Mouse (Mus musculus) hindbrain, embryonic 15.5 days (tissue): ENCODE measurements around the gene Olfr466. TPM values are rescaled to one million over a fixed set of nuclear protein-coding genes. Genes with fewer than 3 reads are reported as not detected.
A peak's percentile ranks its signal among the peaks of the same experiment; 100 is the strongest.

Experiments
- ATAC-seq: fragments of 200-750 bp; cut with Nextera tagmentation; 2 replicates; pipeline ENCODE4 v1.8.0; 2017; ENCODE audit warnings: low read depth, moderate number of reproducible peaks, moderate TSS enrichment; ENCODE audit not compliant: low FRiP score
- H3K27ac ChIP-seq: fragments of 300-500 bp; sonication (generic); replicated peaks from 2 replicates; pipeline ENCODE4 v1.5.1; 2015; ENCODE audit warnings: mild to moderate bottlenecking, inconsistent platforms
- H3K27me3 ChIP-seq: fragments of 300-500 bp; sonication (generic); 2 replicates; pipeline ENCODE4 v1.6.1; 2015; ENCODE audit warnings: control low read depth, inconsistent platforms
- H3K36me3 ChIP-seq: fragments of 300-500 bp; sonication (generic); 2 replicates; pipeline ENCODE4 v1.6.1; 2015; ENCODE audit warnings: control low read depth, inconsistent platforms
- H3K4me1 ChIP-seq: fragments of 300-500 bp; sonication (generic); replicated peaks from 2 replicates; pipeline ENCODE4 v1.6.1; 2015; ENCODE audit warnings: control low read depth, inconsistent platforms
- H3K4me2 ChIP-seq: fragments of 300-500 bp; sonication (generic); 2 replicates; pipeline ENCODE4 v1.6.1; 2015; ENCODE audit warnings: moderate library complexity, mild to moderate bottlenecking, inconsistent platforms
- H3K4me3 ChIP-seq: fragments of 300-500 bp; sonication (generic); 2 replicates; pipeline ENCODE4 v1.5.1; 2015; ENCODE audit warnings: mild to moderate bottlenecking, inconsistent platforms
- H3K9ac ChIP-seq: fragments of 300-500 bp; sonication (generic); 2 replicates; pipeline ENCODE4 v1.6.1; 2015; ENCODE audit warnings: inconsistent platforms
- H3K9me3 ChIP-seq: fragments of 300-500 bp; sonication (generic); 2 replicates; pipeline ENCODE4 v1.6.1; 2016; ENCODE audit warnings: control low read depth, inconsistent platforms
- WGBS: fragments of 180-500 bp; shearing (Covaris S2); methylation state at CpG from one replicate; pipeline ENCODE4 v1.1.7; 2015; 5-methylcytosine and 5-hydroxymethylcytosine counted together
- polyA plus RNA-seq: library from polyadenylated mRNA; unstranded; fragments of >200 nt; fragmentation: Nextera tagmentation; extraction: Ambion mirVana; gene quantifications from 2 replicates; pipeline ENCODE4 v1.2.1, GENCODE M21; 2015

Olfr466 gene
- polyA plus RNA-seq, 1 experiment from 2014 or later = not detected

- Histone ChIP-seq H3K4me1 (no peaks in the 10 kb centered on the region), H3K9ac (peak overlapping the region; percentile 43), H3K4me2 (peak overlapping the region; percentile 75), H3K27ac (no peak overlapping the region), H3K27me3 (no peaks in the 10 kb centered on the region), H3K36me3 (no peaks in the 10 kb centered on the region), H3K4me3 (peak overlapping the region; percentile 46), H3K9me3 (no peaks in the 10 kb centered on the region)
- peak; percentile 86 for ATAC-seq
- WGBS = 22% methylated on average over 45 of the region's 46 CpGs
Observed at GRCm38 (mm10) chr13:65175734-65176471, 25.9 kb downstream of the Olfr466 start.

- H3K4me1 ChIP-seq = no peaks in the 10 kb centered on the region
- H3K27ac ChIP-seq = no peak overlapping the region
- H3K9me3 ChIP-seq = no peaks in the 10 kb centered on the region
- no peak overlapping the region for H3K4me3 ChIP-seq
- WGBS = 55% methylated on average over 15 of the region's 15 CpGs
- H3K36me3 ChIP-seq = no peaks in the 10 kb centered on the region
- no peak overlapping the region for H3K4me2 ChIP-seq
- peak; percentile 65 for ATAC-seq
- no peaks in the 10 kb centered on the region for H3K27me3 ChIP-seq
- no peak overlapping the region for H3K9ac ChIP-seq
Observed at GRCm38 (mm10) chr13:65176472-65177091, 26.5 kb downstream of the Olfr466 start.

GRCm38 (mm10) chr13:65200667-65201066 is 50.6 kb downstream of the Olfr466 start:
- no peaks in the 10 kb centered on the region for H3K9me3 ChIP-seq
- no peak overlapping the region for H3K27ac ChIP-seq
- ATAC-seq = no peak
- no peaks in the 10 kb centered on the region for H3K36me3 ChIP-seq
- H3K4me2 ChIP-seq = no peak overlapping the region
- H3K4me1 ChIP-seq = no peaks in the 10 kb centered on the region
- H3K9ac ChIP-seq = no peak overlapping the region
- H3K4me3 ChIP-seq = no peak overlapping the region
- no peaks in the 10 kb centered on the region for H3K27me3 ChIP-seq
- 67% methylated on average over 1 of the region's 1 CpGs for WGBS

Other genes with a start within 250 kb of the Olfr466 start
- gene Cntnap3, start 246.3 kb upstream of the Olfr466 start, polyA plus RNA-seq = 0.84 and 0.89 TPM in 2 replicates
- not detected in 2 replicates for gene Spata31, start 232.8 kb upstream of the Olfr466 start, polyA plus RNA-seq
- not detected in 2 replicates for gene Spata31d1c, start 117.2 kb upstream of the Olfr466 start, polyA plus RNA-seq
- not detected in 2 replicates for gene Prss47, start 97.5 kb upstream of the Olfr466 start, polyA plus RNA-seq
- 31.1 and 32.9 TPM in 2 replicates for gene Mfsd14b, start 37.3 kb upstream of the Olfr466 start, polyA plus RNA-seq
- not detected in 2 replicates for gene Olfr465-ps1, start 12.2 kb upstream of the Olfr466 start, polyA plus RNA-seq
- 0.16 TPM in 1 of 2 replicates, not detected in the other for gene Nlrp4f, start 55.7 kb downstream of the Olfr466 start, polyA plus RNA-seq
- gene Gm10775, start 109.3 kb downstream of the Olfr466 start, polyA plus RNA-seq = 0.25 and 0.26 TPM in 2 replicates
- gene Zfp369, start 128.6 kb downstream of the Olfr466 start, polyA plus RNA-seq = 14.1 and 15.1 TPM in 2 replicates